Mouse (Mus musculus): ENCODE measurements around the gene Krt31.
A peak's percentile ranks its signal among the peaks of the same experiment; 100 is the strongest.

The Krt31 gene

DNA sequence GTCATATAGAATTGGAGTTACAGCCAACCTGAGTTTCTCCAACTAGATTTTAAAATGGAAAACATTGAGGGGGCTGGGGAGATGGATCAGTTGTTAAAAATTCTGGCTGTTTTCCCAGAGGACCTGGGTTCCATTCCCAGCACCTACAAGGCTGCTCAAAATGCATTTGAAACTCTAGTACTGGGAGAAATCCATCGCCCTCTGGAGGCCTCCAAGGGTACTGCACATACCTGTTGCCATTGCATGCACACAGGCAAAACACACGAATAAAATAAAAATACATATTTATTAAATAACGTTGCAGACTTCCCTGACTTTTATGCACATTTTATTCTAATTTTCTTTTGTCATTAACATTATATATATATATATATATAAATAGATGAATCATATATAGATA, 43.7 kb downstream of the Krt31 start:
- DNase-seq (ENCODE audit: inconsistent ontology term): no peak

DNA sequence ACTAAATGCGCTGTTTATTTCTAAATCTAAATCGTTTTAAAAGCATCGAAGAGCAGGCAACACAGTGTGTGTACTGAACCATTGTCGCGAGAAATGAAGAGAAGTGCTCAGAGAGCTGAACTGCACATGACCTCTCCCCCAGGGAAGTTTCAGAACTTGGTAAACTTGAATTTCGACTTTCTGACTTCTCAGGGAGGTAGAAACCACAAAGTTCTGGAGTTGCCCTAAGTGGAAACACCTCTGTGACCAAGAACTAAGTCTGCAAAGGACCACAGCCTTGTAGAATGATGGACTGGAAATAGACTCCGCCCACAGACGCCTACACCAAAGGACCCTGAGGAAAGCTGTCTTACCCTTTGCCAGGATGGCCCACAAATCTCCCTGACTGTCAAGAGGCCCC, 44.4 kb downstream of the Krt31 start:
- DNase-seq (ENCODE audit: inconsistent ontology term): no peak

GRCm38 (mm10) chr11:100004846-100005245, 45.5 kb downstream of the Krt31 start:
- peak; percentile 30 for DNase-seq (ENCODE audit: inconsistent ontology term)

DNA sequence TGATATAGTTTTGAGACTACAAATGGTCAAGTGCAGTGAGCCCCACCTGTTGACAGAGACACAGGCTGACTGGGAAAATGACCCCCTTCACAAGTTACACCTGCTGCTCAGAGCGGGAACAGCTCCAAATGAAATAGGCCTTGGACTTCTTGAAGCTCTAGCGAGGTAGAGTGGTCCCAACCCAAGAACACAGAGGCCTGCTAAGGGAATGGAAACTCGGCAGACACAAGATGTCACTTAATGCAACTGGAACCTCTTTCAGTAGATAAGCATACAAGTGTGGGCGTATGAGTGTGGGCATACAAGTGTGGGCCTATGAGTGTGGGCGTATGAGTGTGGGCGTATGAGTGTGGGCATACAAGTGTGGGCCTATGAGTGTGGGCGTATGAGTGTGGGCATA, 51.3 kb downstream of the Krt31 start:
- no peak for DNase-seq (ENCODE audit: inconsistent ontology term)
